Mouse (Mus musculus) spleen, embryonic (tissue): ENCODE measurements around the gene Bad.

Source experiments
- CTCF ChIA-PET: fragments of 350-600 bp; sonication (Branson Sonifier 250); formaldehyde crosslinking; loops from one replicate; lab custom pipeline; 2022; lab: Charles Lee

Gene Bad

GRCm38 (mm10) chr19:6933436-6934194, 8.0 kb upstream of the Bad start:
- CTCF ChIA-PET: interaction anchor here (0.5 to 1.5 kb wide), 3 partner anchors 11 to 353 kb away, joined by 4 to 7 read pairs (median 7); partner anchors contain the start of gene Esrra

- CTCF ChIA-PET: interaction anchor here (0.5 to 1.5 kb wide), 3 partner anchors 12 to 354 kb away, joined by 3 to 7 read pairs (median 7); partner anchors contain the start of gene Esrra
These were observed 7.3 kb upstream of the Bad start, which contains the start of gene Kcnk4 for GRCm38 (mm10) chr19:6934195-6934977. Gene Kcnk4 (minus strand): TSS chr19:6934515.

GRCm38 (mm10) chr19:6936299-6936698, 5.4 kb upstream of the Bad start:
- CTCF ChIA-PET: interaction anchor here (0.6 kb wide), 1 partner anchor 26 kb away, joined by 4 read pairs; the partner anchor contains the start of gene Prdx5

GRCm38 (mm10) chr19:6937541-6938465, 3.9 kb upstream of the Bad start:
- CTCF ChIA-PET: no interaction called here

GRCm38 (mm10) chr19:6939106-6940002, 2.3 kb upstream of the Bad start:
- CTCF ChIA-PET: no interaction called here

- CTCF ChIA-PET: interaction anchor here (1.9 kb wide), 1 partner anchor 30 kb away, joined by 10 read pairs; no protein-coding TSS in a partner anchor
These were observed 987 bp upstream of the Bad start for GRCm38 (mm10) chr19:6940396-6941351.

GRCm38 (mm10) chr19:6942249-6942691, 609 bp downstream of the Bad start, which contains the start of gene Gpr137:
Gene Gpr137 (minus strand): TSS chr19:6942480.
- CTCF ChIA-PET: interaction anchor here (1.1 to 1.9 kb wide), 2 partner anchors 11 to 28 kb away, joined by 4 to 10 read pairs; no protein-coding TSS in a partner anchor

GRCm38 (mm10) chr19:6942764-6943163, 1.1 kb downstream of the Bad start:
- CTCF ChIA-PET: interaction anchor here (1.1 kb wide), 1 partner anchor 11 kb away, joined by 4 read pairs; no protein-coding TSS in a partner anchor

- CTCF ChIA-PET: no interaction called here
These were observed 2.0 kb downstream of the Bad start for GRCm38 (mm10) chr19:6943709-6944108.

GRCm38 (mm10) chr19:6947742-6948141, 6.1 kb downstream of the Bad start:
- CTCF ChIA-PET: no interaction called here

GRCm38 (mm10) chr19:6948186-6948585, 6.5 kb downstream of the Bad start:
- CTCF ChIA-PET: no interaction called here

GRCm38 (mm10) chr19:6949532-6949931, 7.9 kb downstream of the Bad start:
- CTCF ChIA-PET: no interaction called here

GRCm38 (mm10) chr19:6949951-6950350, 8.3 kb downstream of the Bad start:
- CTCF ChIA-PET: no interaction called here

- CTCF ChIA-PET: no interaction called here
These were observed 9.0 kb downstream of the Bad start for GRCm38 (mm10) chr19:6950613-6951153.

GRCm38 (mm10) chr19:6951381-6951968, 9.8 kb downstream of the Bad start:
- CTCF ChIA-PET: interaction anchor here (0.6 to 1.3 kb wide), 2 partner anchors 25 to 994 kb away, joined by 3 read pairs; partner anchors contain the start of gene Plcb3

- CTCF ChIA-PET: interaction anchor here (0.6 to 1.3 kb wide), 2 partner anchors 24 to 995 kb away, joined by 3 read pairs; partner anchors contain the start of gene Plcb3
These were observed 10.5 kb downstream of the Bad start for GRCm38 (mm10) chr19:6951994-6952711.

- CTCF ChIA-PET: interaction anchor here (1.3 kb wide), 1 partner anchor 10 kb away, joined by 4 read pairs; the partner anchor contains the start of gene Gpr137
These were observed 11.0 kb downstream of the Bad start for GRCm38 (mm10) chr19:6952712-6953037.
